Mouse (Mus musculus) CH12.LX (cell line): ENCODE data around the gene Hist2h2aa2. TPM values are rescaled to one million over a fixed set of nuclear protein-coding genes. Genes with fewer than 3 reads are reported as not detected.
"Not testable (repeated sequence)": the region's sequence is repeated elsewhere in the genome, so short reads cannot be mapped to it uniquely, and the experiment has no call there.

Source experiments
- DNase-seq: peaks from one replicate; pipeline ENCODE4 v3.0.0-alpha.2; 2013; ENCODE audit errors: extremely low read depth
- H3K27ac ChIP-seq: 2 replicates; pipeline ENCODE4 v1.5.1; 2012; ENCODE audit warnings: low read depth, mild to moderate bottlenecking, control low read depth, moderate library complexity; ENCODE audit not compliant: insufficient read depth
- H3K27me3 ChIP-seq: replicated peaks from 2 replicates; pipeline ENCODE3; 2012; ENCODE audit warnings: inconsistent platforms
- H3K36me3 ChIP-seq, 2 experiments: replicated peaks in 1 of 2; 2 replicates each; pipeline versions ENCODE3 to v1.6.1; 2012; ENCODE audit warnings: inconsistent platforms in 1 of 2, low read length in 1 of 2, mild to moderate bottlenecking in 1 of 2, mixed read lengths in 1 of 2, moderate library complexity in 1 of 2; ENCODE audit not compliant: control insufficient read depth in 1 of 2, insufficient read depth in 1 of 2
- H3K4me1 ChIP-seq, 2 experiments: 2 replicates each; pipeline ENCODE4 v1.6.1; 2012; ENCODE audit warnings: inconsistent platforms in 1 of 2, moderate library complexity in 1 of 2; ENCODE audit not compliant: insufficient read depth in 2 of 2, control insufficient read depth in 1 of 2
- H3K4me2 ChIP-seq: 2 replicates; pipeline ENCODE4 v1.6.1; 2012; ENCODE audit warnings: low read depth, mild to moderate bottlenecking, control low read depth; ENCODE audit not compliant: poor library complexity, insufficient read depth, severe bottlenecking
- H3K4me3 ChIP-seq, 3 experiments: fragments of 150-350 bp in 1 of 3; sonication (generic) in 1 of 3; replicated peaks in 1 of 3; 2 replicates each; pipeline versions ENCODE3 to v1.5.1; 2011 to 2012; ENCODE audit warnings: low read depth in 2 of 3, low read length in 2 of 3, mild to moderate bottlenecking in 2 of 3, moderate library complexity in 2 of 3, control low read depth in 1 of 3, improper control_type of control experiment in 1 of 3, inconsistent platforms in 1 of 3, mixed read lengths in 1 of 3; ENCODE audit not compliant: poor library complexity in 1 of 3
- H3K79me2 ChIP-seq: replicated peaks from 2 replicates; pipeline ENCODE4 v1.6.1; 2012; ENCODE audit warnings: mild to moderate bottlenecking, moderate library complexity; ENCODE audit not compliant: control insufficient read depth, poor library complexity, insufficient read depth, severe bottlenecking; ENCODE audit errors: extremely low read depth
- H3K9ac ChIP-seq: 2 replicates; pipeline ENCODE4 v1.6.1; 2012; ENCODE audit warnings: low read depth, mild to moderate bottlenecking, control low read depth, moderate library complexity; ENCODE audit not compliant: insufficient read depth
- H3K9me3 ChIP-seq: replicated peaks from 2 replicates; pipeline ENCODE3; 2012; ENCODE audit warnings: low read length, inconsistent platforms, mixed read lengths
- BHLHE40 ChIP-seq: IDR thresholded peaks from 2 replicates; pipeline ENCODE4 v1.6.1; 2011; ENCODE audit warnings: mild to moderate bottlenecking, low read depth, low read length, improper control_type of control experiment
- ELF1 ChIP-seq: IDR thresholded peaks from 2 replicates; pipeline ENCODE4 v1.6.1; 2014; ENCODE audit warnings: low read depth, mild to moderate bottlenecking, inconsistent platforms, low read length, improper control_type of control experiment
- JUND ChIP-seq: conservative IDR thresholded peaks from 2 replicates; pipeline ENCODE4 v1.6.1; 2011; ENCODE audit warnings: low read depth, low read length, improper control_type of control experiment
- MAX ChIP-seq: IDR thresholded peaks from 2 replicates; pipeline ENCODE4 v1.6.1; 2011; ENCODE audit warnings: low read length, improper control_type of control experiment
- MXI1 ChIP-seq: IDR thresholded peaks from 2 replicates; pipeline ENCODE4 v1.6.1; 2011; ENCODE audit warnings: mild to moderate bottlenecking, low read depth, low read length, improper control_type of control experiment
- MYC ChIP-seq: IDR thresholded peaks from 2 replicates; pipeline ENCODE4 v1.6.1; 2011; ENCODE audit warnings: low read depth, mild to moderate bottlenecking, improper control_type of control experiment, low read length
- NELFE ChIP-seq: IDR thresholded peaks from 2 replicates; pipeline ENCODE4 v1.6.1; 2011; ENCODE audit warnings: low read depth, low read length, improper control_type of control experiment
- POLR2A ChIP-seq: IDR thresholded peaks from 2 replicates; pipeline ENCODE4 v1.6.1; 2011; ENCODE audit warnings: low read depth, mild to moderate bottlenecking, improper control_type of control experiment, low read length
- RAD21 ChIP-seq: IDR thresholded peaks from 2 replicates; pipeline ENCODE4 v1.6.1; 2011; ENCODE audit warnings: low read depth, mild to moderate bottlenecking, low read length, improper control_type of control experiment, moderate library complexity
- SIN3A ChIP-seq: IDR thresholded peaks from 2 replicates; pipeline ENCODE4 v1.6.1; 2012; ENCODE audit warnings: low read length, improper control_type of control experiment, inconsistent platforms
- TBP ChIP-seq: conservative IDR thresholded peaks from 2 replicates; pipeline ENCODE4 v1.6.1; 2011; ENCODE audit warnings: low read depth, low read length, improper control_type of control experiment
- USF1 ChIP-seq: IDR thresholded peaks from 2 replicates; pipeline ENCODE4 v1.6.1; 2014; ENCODE audit warnings: low read depth, mild to moderate bottlenecking, inconsistent platforms, low read length, improper control_type of control experiment
- USF2 ChIP-seq: conservative IDR thresholded peaks from 2 replicates; pipeline ENCODE4 v1.6.1; 2011; ENCODE audit warnings: low read depth, low read length, improper control_type of control experiment
- dilution Hi-C: fragments of 300-500 bp; cut with MboI; formaldehyde crosslinking; loops from 2 replicates; pipeline ENCODE4 v1.14.3; 2020; ENCODE audit warnings: low sequenced_read_pairs; ENCODE audit not compliant: extremely low pct_unique_long_range_greater_than_20kb, extremely low pct_ligation_motif_present
- in situ Hi-C: fragments of 300-500 bp; cut with MboI; formaldehyde crosslinking; loops from 3 replicates; pipeline ENCODE4 v1.14.3; 2019; ENCODE audit warnings: low sequenced_read_pairs, low pct_ligation_motif_present, low pct_unique_long_range_greater_than_20kb, mixed read lengths
- polyA plus RNA-seq: library from polyadenylated mRNA; unstranded; fragments of >175 nt; gene quantifications from 2 replicates; pipeline ENCODE4 v1.2.1, GENCODE M21; 2012; ENCODE audit warnings: low read depth; ENCODE audit not compliant: insufficient read length
- total RNA-seq, 2 experiments: library from RNA; depleted of rRNA; stranded (reverse); fragments of 300-350 nt in 1 of 2; fragments of >200 nt in 1 of 2; gene quantifications; 2 replicates each; pipeline ENCODE4 v1.2.3; 2012 to 2014

Gene Hist2h2aa2
- total and polyA plus RNA-seq, 3 experiments: 2.7 to 5,136 TPM; not detected in 1

DNA sequence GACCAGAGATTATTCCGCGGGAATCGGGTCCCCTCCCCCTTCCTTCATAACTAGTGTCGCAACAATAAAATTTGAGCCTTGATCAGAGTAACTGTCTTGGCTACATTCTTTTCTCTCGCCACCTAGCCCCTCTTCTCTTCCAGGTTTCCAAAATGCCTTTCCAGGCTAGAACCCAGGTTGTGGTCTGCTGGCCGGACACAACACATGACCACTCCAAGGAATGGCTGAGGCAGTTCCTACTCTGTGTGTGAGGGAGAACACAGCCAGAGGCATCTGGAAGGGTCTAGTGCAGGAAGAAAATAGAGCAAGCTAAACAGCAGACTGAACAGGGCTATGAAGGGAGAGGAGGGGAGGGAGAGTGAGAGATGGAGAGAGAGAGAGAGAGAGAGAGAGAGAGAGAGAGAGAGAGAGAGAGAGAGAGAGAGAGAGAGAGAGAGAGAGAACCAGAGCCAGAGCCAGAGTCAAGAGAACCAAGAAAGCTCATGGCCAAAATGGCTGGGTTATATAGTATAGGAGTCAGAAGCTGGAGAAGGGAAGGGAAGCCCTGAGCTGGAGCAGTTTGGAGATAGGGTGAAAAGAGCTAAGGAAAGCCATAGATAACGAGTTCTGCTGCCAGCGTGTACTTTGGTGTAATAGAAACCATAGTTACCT lies 41.4 kb downstream of the Hist2h2aa2 start:
- H3K79me2 ChIP-seq, DNase-seq, H3K27ac ChIP-seq, dilution Hi-C loops, H3K9ac ChIP-seq, in situ Hi-C loops, H3K27me3 ChIP-seq, H3K4me3 ChIP-seq, H3K9me3 ChIP-seq: not testable (repeated sequence)
- Histone ChIP-seq H3K4me1 (peaks cover 7 to 21% of the 10 kb centered on the region in 2 experiments), H3K36me3 (peaks cover 4 to 25% of the 10 kb centered on the region in 2 experiments), H3K4me2 (peak overlapping the region; percentile 16)
- 0 out of 2 replicates have a peak, but pooled peaks have one; percentile 1 for TF ChIP-seq POLR2A

DNA sequence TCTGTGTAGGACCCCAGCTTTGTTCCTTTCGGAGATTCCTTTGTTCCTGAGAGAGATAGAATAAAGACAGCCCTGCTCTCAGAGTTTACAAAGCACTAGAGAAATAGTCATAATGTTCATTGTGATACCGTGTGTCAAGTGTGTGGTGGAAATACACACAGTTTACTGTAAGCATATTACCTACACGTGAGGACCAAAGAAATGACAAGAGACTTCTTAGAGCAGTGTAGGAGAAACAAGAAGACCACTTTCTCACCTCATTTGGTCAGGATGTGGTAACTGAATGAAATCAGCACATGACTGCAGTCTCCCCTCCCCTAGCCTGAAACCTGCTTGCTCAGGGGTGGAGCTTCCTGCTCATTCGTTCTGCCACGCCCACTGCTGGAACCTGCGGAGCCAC lies 41.9 kb downstream of the Hist2h2aa2 start:
- Histone ChIP-seq H3K4me2 (peak overlapping the region; percentile 99), H3K36me3 (peaks cover 4 to 31% of the 10 kb centered on the region in 2 experiments), H3K79me2 (no peaks in the 10 kb centered on the region), H3K27ac (no peak overlapping the region; the same call in 1 of the 2 replicates), H3K9me3 (peaks cover 8% of the 10 kb centered on the region), H3K27me3 (no peaks in the 10 kb centered on the region), H3K9ac (peak overlapping the region; percentile 70), H3K4me3 (peak overlapping the region in 2 of 3 experiments; percentile 33 to 65), H3K4me1 (peaks cover 7 to 21% of the 10 kb centered on the region in 2 experiments)
- DNase-seq: peak; percentile 75
- in situ Hi-C loops (no loop called here), dilution Hi-C loops (no loop called here)
- TF ChIP-seq BHLHE40 (peak; percentile 80), USF1 (0 out of 2 replicates have a peak, but pooled peaks have one; percentile 9), TBP (peak; percentile 59; the same call in 1 of the 2 replicates), SIN3A (peak; percentile 52; the same call in 1 of the 2 replicates), MXI1 (no peak), MYC (0 out of 2 replicates have a peak, but pooled peaks have one; percentile 47), MAX (peak; percentile 53; the same call in 1 of the 2 replicates), ELF1 (no peak), JUND (no peak), USF2 (0 out of 2 replicates have a peak, but pooled peaks have one; percentile 9), NELFE (0 out of 2 replicates have a peak, but pooled peaks have one; percentile 42), RAD21 (no peak)
